ENCODE assay signal across 8 mouse cellular contexts in the genomic region with DNA sequence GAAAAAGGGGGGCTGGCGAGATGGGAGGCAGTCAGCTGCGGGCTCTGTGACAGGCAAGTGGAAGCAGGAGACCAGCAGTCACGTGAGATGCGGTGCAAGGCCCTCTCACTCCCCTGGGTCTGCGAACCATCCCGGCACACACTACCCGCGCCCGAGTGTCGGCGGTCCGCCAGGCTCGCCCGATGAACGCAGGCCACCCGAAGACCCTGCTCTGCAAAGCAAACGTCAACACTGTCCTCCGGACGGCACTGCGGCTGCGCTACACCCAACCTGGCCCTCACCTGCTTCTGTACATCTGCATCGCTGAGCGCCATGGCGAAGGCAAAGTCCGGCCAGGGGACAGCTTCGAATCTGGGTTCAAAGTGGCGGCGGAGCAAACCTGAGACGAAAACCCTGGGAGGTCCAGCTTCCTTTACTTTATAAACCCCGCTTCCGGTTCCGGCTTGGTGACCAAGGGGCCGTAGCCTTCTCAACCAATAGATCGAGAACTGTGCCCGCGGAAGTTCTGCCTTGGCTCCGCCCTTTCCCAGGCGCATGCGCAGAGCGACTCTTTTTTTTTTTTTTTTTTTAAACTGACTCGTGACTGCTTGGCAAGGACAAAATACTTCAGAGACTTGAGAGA. TPM values are rescaled to one million over a fixed set of nuclear protein-coding genes. Genes with fewer than 3 reads are reported as not detected.
DNase-seq lines count a peak whose midpoint lies in the region; ATAC-seq and TF ChIP-seq lines count a peak whose summit lies in the region.

Gene Atp6v1e1 (minus strand): TSS at position 487 of the 622 bp plus-strand sequence.

- peaks cover 49% of the 10 kb centered on the region for H3K4me1 ChIP-seq in G1E (ENCODE audit: insufficient read depth, low read depth, low read length)
- peaks cover 7% of the 10 kb centered on the region for H3K4me1 ChIP-seq in forebrain, postnatal 0 days (ENCODE audit: insufficient read depth)
- peaks cover 10% of the 10 kb centered on the region for H3K4me1 ChIP-seq in lung, embryonic 15.5 days

- H3K4me3 ChIP-seq in G1E (ENCODE audit: low read depth, low read length), result peak within 1 kb of the TSS; percentile 100
- peak within 1 kb of the TSS; percentile 73 for H3K4me3 ChIP-seq in forebrain, postnatal 0 days (ENCODE audit: low read depth, low read length)
- peak within 1 kb of the TSS; percentile 100 for H3K4me3 ChIP-seq in lung, embryonic 15.5 days

- peaks cover 27% of the 10 kb centered on the region for H3K36me3 ChIP-seq in G1E (replicated peaks)
- peaks cover 19% of the 10 kb centered on the region for H3K36me3 ChIP-seq in forebrain, postnatal 0 days (ENCODE audit: insufficient read depth)
- H3K36me3 ChIP-seq in lung, embryonic 15.5 days, result peaks cover 19% of the 10 kb centered on the region

- H3K27ac ChIP-seq in forebrain, postnatal 0 days (ENCODE audit: low read depth, low read length), result peak within 1 kb of the TSS; percentile 83
- H3K27ac ChIP-seq in lung, embryonic 15.5 days, result peak within 1 kb of the TSS; percentile 93

- peak; percentile 90 for DNase-seq in G1E (ENCODE audit: low spot score)
- peak; percentile 91 to 94 for DNase-seq in cerebellum, adult 18-20 months
- DNase-seq in forebrain, postnatal 0 days, result peak; percentile 95
- peak; percentile 94 for DNase-seq in heart, postnatal 4 days
- DNase-seq in layer of hippocampus, adult 8-10 months (ENCODE audit: low spot score in 2 of 2), result peak; percentile 91
- peak; percentile 93 for DNase-seq in ovary, adult 18-20 months (ENCODE audit: low spot score)
- DNase-seq in thymus, postnatal 0 days (ENCODE audit: low spot score), result peak; percentile 95

- 2% methylated on average over 41 of the region's 41 CpGs for WGBS in forebrain, postnatal 0 days
- WGBS in lung, embryonic 15.5 days, result under 1% methylated on average over 41 of the region's 41 CpGs

- H3K4me2 ChIP-seq in forebrain, postnatal 0 days (ENCODE audit: low read depth), result peak within 1 kb of the TSS; percentile 55
- H3K4me2 ChIP-seq in lung, embryonic 15.5 days, result peak within 1 kb of the TSS; percentile 76

- TF ChIP-seq CTCF in G1E (IDR thresholded peaks at IDR 0.05; ENCODE audit: low read depth, low read length), result no peak
- no peak for TF ChIP-seq CTCF in forebrain, postnatal 0 days (IDR thresholded peaks at IDR 0.05; ENCODE audit: low read depth)

- peak within 1 kb of the TSS; percentile 71 for H3K9ac ChIP-seq in forebrain, postnatal 0 days
- peak within 1 kb of the TSS; percentile 89 for H3K9ac ChIP-seq in lung, embryonic 15.5 days

- no peaks in the 10 kb centered on the region for H3K9me3 ChIP-seq in G1E (replicated peaks)
- no peaks in the 10 kb centered on the region for H3K9me3 ChIP-seq in forebrain, postnatal 0 days (ENCODE audit: low read length)
- H3K9me3 ChIP-seq in lung, embryonic 15.5 days, result no peaks in the 10 kb centered on the region

- peak; percentile 90 for ATAC-seq in G1E (ENCODE audit: extremely low read depth, insufficient number of reproducible peaks, low FRiP score, poor library complexity, severe bottlenecking)
- peak; percentile 98 for ATAC-seq in forebrain, postnatal 0 days
- ATAC-seq in lung, embryonic 15.5 days (ENCODE audit: borderline replicate concordance, extremely low read depth, low FRiP score, low TSS enrichment), result peak; percentile 95

- no peaks in the 10 kb centered on the region for H3K27me3 ChIP-seq in G1E (ENCODE audit: insufficient read depth, low read length)
- no peaks in the 10 kb centered on the region for H3K27me3 ChIP-seq in forebrain, postnatal 0 days (ENCODE audit: insufficient read depth, low read length)
- no peaks in the 10 kb centered on the region for H3K27me3 ChIP-seq in lung, embryonic 15.5 days

RNA-seq across cellular contexts. Expression of gene Atp6v1e1, which starts in this region (rescaled TPM):
- total RNA-seq in G1E (2014; fragmentation: Nextera tagmentation) (113 and 124 TPM in 2 replicates), G1E (2017) (233 and 247 TPM in 2 replicates)
- 50.0 and 51.0 TPM in 2 replicates for polyA plus RNA-seq in G1E (2012)
- total RNA-seq in forebrain, postnatal 0 days (2014; rRNA removed), result 292 and 341 TPM in 2 replicates
- 312 and 333 TPM in 2 replicates for polyA plus RNA-seq in forebrain, postnatal 0 days (2015; fragmentation: Nextera tagmentation; extraction: Ambion mirVana)
- 100 to 1,000 TPM; 145 TPM for total RNA-seq in heart, postnatal 4 days (2021)
- 100 to 1,000 TPM; 467 to 514 (median 483) TPM for total RNA-seq in layer of hippocampus, adult 8-10 months (2022)
- 98.5 and 99.6 TPM in 2 replicates for polyA plus RNA-seq in lung, embryonic 15.5 days (2015; fragmentation: Nextera tagmentation; extraction: Ambion mirVana)
- polyA plus RNA-seq in thymus, postnatal 0 days (2015; fragmentation: Nextera tagmentation; extraction: Ambion mirVana), result 158 and 165 TPM in 2 replicates

Comparison
In these comparisons a context has a peak if more than half of its experiments do, and no peak if none do; other contexts are left out.
1. Peak in every context shown above with its lines: DNase-seq, ATAC-seq, H3K4me3 ChIP-seq and H3K27ac ChIP-seq.